Mouse (Mus musculus) myocyte (in vitro differentiated cells): ENCODE measurements around the gene Clec11a.

ENCODE experiments used
- CEBPB ChIP-seq: IDR thresholded peaks from 2 replicates; pipeline ENCODE4 v1.6.1; 2011; ENCODE audit warnings: mild to moderate bottlenecking, moderate library complexity; ENCODE audit not compliant: poor library complexity, insufficient read depth, severe bottlenecking
- E2F4 ChIP-seq: IDR thresholded peaks from one replicate; pipeline ENCODE4 v1.6.1; 2011; ENCODE audit warnings: mild to moderate bottlenecking, control low read depth, moderate library complexity; ENCODE audit not compliant: insufficient read depth
- MYOD1 ChIP-seq, 3 experiments: IDR thresholded peaks; one replicate each; pipeline ENCODE4 v1.6.1; 2011; ENCODE audit warnings: control low read depth in 2 of 3, low read depth in 2 of 3, mild to moderate bottlenecking in 2 of 3, moderate library complexity in 1 of 3; ENCODE audit not compliant: insufficient read length in 2 of 3, control insufficient read depth in 1 of 3
- MYOG ChIP-seq, 3 experiments: IDR thresholded peaks; one replicate each; pipeline ENCODE4 v1.6.1; 2011; ENCODE audit warnings: control low read depth in 2 of 3, low read depth in 2 of 3, mild to moderate bottlenecking in 2 of 3; ENCODE audit not compliant: insufficient read length in 2 of 3, control insufficient read depth in 1 of 3, insufficient read depth in 1 of 3
- POLR2A ChIP-seq: IDR thresholded peaks from one replicate; pipeline ENCODE4 v1.6.1; 2011; ENCODE audit warnings: low read depth, mild to moderate bottlenecking, control low read depth, moderate library complexity; ENCODE audit not compliant: insufficient read length
- POLR2AphosphoS2 ChIP-seq: IDR thresholded peaks from one replicate; pipeline ENCODE4 v1.6.1; 2011; ENCODE audit warnings: low read depth, control low read depth; ENCODE audit not compliant: insufficient read length
- SRF ChIP-seq: IDR thresholded peaks from one replicate; pipeline ENCODE4 v1.6.1; 2011; ENCODE audit warnings: low read depth; ENCODE audit not compliant: control insufficient read depth, insufficient read length
- TCF12 ChIP-seq: IDR thresholded peaks from one replicate; pipeline ENCODE4 v1.6.1; 2011; ENCODE audit warnings: mild to moderate bottlenecking, control low read depth; ENCODE audit not compliant: poor library complexity, insufficient read depth, severe bottlenecking
- USF1 ChIP-seq: IDR thresholded peaks from one replicate; pipeline ENCODE4 v1.6.1; 2011; ENCODE audit warnings: low read depth, mild to moderate bottlenecking, control low read depth, moderate library complexity

- no peak for TF ChIP-seq POLR2A
- no peak for TF ChIP-seq TCF12
- no peak for TF ChIP-seq CEBPB
- TF ChIP-seq SRF = no peak
- TF ChIP-seq POLR2AphosphoS2 = no peak
- TF ChIP-seq E2F4 = no peak
- no peak for TF ChIP-seq MYOD1 (IDR thresholded peaks at IDR 0.05; ENCODE audit: control insufficient read depth in 1 of 3, insufficient read length in 2 of 3, low read depth in 2 of 3)
- TF ChIP-seq USF1 = no peak
- TF ChIP-seq MYOG (IDR thresholded peaks at IDR 0.05; ENCODE audit: control insufficient read depth in 1 of 3, insufficient read depth in 1 of 3, insufficient read length in 2 of 3, low read depth in 2 of 3) = no peak
These were observed 34.2 kb downstream of the Clec11a start for GRCm38 (mm10) chr7:44272546-44272945.
